Mouse (Mus musculus) heart, postnatal 0 days (tissue): ENCODE measurements around the gene Rrnad1.

Source experiments
- CTCF ChIP-seq: IDR thresholded peaks from 2 replicates; pipeline ENCODE4 v1.5.1; 2016; ENCODE audit warnings: antibody characterized with exemption, control low read depth, low read depth
- EP300 ChIP-seq: IDR thresholded peaks from 2 replicates; pipeline ENCODE4 v1.6.1; 2016; ENCODE audit warnings: antibody characterized with exemption, low read depth

- TF ChIP-seq CTCF (no peak), EP300 (no peak)
These were observed 1.0 kb downstream of the Rrnad1 start for GRCm38 (mm10) chr3:87929341-87930077.
